Mouse (Mus musculus): ENCODE measurements around the gene Trp73.

DNA sequence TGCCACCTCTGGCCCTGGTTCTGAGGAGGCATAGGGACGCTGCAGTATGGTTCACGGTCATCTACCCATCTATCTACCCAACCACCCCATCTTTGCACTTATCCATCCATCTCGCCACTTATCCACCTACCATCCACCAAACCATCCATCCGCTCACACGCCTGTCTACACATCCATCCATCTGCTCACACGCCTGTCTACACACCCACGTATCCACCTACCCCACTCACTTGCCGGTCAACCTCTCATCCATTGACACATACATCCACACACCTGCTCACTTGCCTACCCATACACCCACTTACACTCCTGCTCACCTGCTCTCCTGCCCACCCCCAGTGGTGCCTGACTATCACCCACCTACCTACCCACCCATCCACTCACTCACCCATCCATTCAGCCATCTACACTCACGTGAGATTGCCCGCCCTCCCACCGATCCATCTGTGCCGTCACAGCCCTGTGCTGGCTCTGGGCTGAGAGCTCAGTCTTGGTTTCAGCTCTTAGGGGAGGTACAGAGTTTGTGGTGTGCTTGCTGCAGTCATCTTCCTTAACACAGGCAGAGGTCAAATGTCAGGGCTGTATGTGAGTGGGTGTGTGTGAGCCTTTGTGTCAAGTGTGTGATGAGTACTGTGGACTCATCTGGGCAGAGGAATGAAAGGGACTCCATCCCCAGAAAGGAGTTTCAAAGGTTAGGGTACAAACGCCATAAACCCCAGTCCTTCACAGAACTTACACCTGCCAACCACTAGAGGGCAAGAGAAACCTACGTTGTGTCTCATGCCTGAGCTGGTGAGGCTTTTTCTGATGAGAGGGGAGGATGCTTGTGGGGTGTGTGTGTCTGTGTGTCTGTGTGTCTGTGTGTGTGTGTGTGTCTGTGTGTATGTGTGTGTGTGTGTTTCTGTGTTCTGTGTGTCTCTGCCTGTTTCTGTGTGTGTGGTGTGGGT is 74.9 kb downstream of the Trp73 start:
- TF ChIP-seq POLR2A (IDR thresholded peaks at IDR 0.05; ENCODE audit: borderline replicate concordance, control insufficient read depth, low read depth, low read length) (no peak), CTCF (IDR thresholded peaks at IDR 0.05; ENCODE audit: control insufficient read depth, insufficient read depth, low read length) (peak; percentile 54)

Data from bone marrow, adult 2 months (tissue).